Mouse (Mus musculus): ENCODE data around the gene Taf8.
A peak's percentile ranks its signal among the peaks of the same experiment; 100 is the strongest.
"Not testable (repeated sequence)": the region's sequence is repeated elsewhere in the genome, so short reads cannot be mapped to it uniquely, and the experiment has no call there.

The Taf8 gene

DNA sequence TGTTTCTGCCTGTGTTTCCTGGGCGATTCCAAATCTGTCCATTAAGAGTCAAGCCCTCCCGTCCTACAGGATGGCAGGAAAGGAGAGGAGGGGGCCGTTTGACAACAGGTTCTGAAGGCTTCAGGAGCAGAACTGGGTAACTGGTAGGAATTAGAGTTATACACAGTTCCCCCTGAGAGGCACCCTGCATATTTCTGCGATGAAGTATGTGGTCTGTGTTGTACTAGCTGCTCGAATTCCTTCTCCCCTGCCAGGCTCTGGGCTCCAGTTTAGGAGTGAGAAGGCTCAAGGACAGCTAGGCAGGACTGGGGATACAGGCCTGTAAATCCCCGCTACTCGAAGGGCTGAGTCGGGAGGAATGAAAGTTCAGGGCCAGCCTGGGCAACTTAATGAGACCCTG is 16.1 kb upstream of the Taf8 start:
- DNase-seq (ENCODE audit: low read depth, low spot score): no peak

DNA sequence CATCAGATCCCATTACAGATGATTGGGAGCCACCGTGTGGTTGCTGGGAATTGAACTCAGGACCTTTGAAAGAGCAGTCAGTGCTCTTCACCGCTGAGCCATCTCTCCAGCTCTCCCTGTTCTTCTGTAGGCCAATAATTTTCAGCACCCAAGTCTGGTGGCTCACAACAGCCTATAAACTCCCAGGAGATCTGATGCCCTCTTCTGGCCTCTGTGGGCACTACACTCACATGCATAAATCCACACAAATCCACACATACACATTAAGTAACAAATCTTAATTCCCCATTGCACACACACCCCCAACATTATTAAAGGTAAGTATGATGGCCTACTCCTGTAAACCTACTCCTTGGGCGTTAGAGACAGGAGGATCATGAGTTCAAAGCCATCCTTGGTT is 14.1 kb upstream of the Taf8 start:
- no peak for DNase-seq (ENCODE audit: low read depth, low spot score)

DNA sequence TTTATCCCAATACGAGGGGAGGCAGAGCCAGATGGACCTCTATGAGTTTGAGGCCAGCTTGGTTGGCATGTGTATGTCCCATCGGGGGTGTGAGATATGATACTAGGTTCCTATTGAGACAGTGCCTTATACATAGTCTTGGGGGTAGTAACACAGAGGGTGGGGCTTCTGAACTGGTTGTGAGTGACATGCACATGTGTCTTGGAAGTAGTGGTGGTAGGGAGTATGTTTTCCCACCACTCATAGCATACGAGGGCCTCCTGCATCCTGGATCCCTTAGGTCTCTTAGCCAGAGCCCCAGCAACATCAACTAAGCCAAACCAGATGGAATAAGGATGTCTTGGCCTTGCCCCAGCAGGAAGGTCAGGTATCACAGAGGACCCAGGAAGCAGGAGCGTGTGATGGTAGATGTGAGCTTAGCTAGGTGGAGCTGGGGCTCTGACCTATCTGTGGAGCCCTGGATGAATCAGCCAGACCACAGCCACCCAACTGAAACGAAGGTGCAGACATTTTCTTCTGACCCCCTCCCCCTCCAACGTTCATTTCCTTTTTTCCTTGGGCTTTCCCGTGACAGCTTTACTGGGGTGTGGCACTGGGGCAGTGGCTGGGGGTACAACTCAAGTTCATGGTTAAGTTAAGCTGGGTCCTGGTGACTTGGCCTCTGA is 13.2 kb upstream of the Taf8 start:
- DNase-seq (ENCODE audit: low read depth, low spot score): no peak

GRCm38 (mm10) chr17:47512956-47513775 is 11.1 kb upstream of the Taf8 start:
- DNase-seq (ENCODE audit: low read depth, low spot score): no peak

- DNase-seq (ENCODE audit: low read depth, low spot score): peak; percentile 96
Measured at GRCm38 (mm10) chr17:47511111-47512020, 9.3 kb upstream of the Taf8 start.

DNA sequence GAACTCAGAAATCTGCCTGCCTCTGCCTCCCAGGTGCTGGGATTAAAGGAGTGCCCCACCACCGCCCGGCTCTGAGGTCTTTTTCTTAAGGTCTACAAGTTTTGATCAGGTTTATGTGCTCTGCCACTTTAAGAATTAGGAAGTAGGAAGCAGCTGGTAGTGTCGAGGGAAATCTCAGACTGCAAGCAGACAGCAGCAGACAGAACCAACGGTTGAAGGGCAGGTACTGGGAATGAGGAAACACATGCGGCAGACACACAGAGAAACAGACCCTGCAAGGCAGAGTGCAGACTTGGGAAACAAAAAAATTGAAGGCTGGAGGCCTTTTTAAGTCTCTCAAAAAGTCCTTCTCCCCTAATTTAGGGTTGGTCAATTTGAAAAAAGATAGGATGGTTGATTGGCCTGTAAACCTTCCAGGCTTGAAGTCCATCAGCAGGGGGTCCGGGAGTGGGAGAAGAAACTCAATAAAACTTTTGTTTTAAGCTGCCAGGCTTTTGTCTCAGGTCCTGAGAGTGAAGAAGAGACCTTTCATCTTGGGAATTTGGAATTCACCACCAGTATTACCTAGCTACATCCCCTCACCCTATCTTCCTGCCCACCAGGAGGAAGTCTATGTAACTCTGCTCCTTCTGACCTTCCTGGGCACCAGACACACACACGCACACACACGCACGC is 7.1 kb upstream of the Taf8 start:
- peak; percentile 24 for DNase-seq (ENCODE audit: low read depth, low spot score)

- peak; percentile 91 for DNase-seq (ENCODE audit: low read depth, low spot score)
Measured at GRCm38 (mm10) chr17:47508012-47508608, 6.0 kb upstream of the Taf8 start.

DNA sequence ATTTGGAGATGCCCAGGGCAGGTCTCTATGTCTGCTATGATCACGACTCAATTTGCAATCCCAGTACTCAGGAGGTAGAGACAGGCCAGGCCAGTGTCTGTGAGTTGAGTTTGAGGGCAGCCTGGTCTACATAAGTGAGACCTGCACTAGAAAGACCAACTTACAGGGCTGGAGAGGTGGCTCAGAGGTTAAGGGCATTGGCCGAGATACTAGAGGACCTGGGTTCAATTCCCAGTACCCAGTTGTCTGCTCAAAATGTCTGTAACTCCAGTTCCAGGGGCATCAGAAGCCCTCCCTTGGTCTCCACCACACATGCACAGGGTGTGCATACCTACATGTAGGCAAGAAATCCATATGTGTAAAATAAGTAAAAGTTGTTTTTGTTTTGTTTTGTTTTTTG is 5.4 kb upstream of the Taf8 start:
- DNase-seq (ENCODE audit: low read depth, low spot score): no peak

DNA sequence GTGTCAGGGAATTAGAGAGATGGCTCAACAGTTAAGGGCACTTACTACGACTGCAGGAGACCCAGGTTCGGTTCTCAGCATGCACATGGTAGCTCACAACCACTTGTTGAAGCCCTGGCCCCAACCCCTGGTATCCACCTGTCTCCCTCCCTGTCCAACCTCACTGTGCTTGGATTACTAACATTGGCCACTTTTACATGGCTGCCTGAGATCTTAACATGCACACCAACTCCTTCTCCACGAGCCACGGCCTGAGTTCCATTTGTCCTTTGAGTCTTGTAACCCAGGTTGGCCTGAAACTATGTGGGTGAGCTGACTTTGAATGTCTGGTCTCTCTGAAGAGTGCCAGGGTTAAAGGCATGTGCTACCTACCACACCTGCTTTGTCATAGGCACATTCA is 4.6 kb upstream of the Taf8 start:
- no peak for DNase-seq (ENCODE audit: low read depth, low spot score)

DNA sequence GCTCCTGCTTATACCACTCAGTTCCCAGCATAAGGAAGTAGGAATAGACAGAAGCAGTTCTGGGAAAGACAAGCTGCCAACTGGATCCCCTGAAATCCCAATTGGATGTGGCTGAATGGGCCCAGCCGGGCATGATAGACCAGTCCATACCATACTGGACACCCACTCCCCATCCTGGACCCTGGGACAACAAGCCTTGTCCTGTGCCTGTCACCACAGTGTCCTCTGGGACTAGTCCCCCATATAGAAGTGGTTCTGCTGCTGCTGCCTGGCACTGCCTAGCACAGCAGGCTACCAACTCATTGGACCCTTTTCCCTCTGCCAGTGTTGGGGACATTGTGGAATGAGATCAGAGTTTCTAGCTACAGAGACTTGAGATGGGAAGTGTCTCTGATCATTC is 4.0 kb upstream of the Taf8 start:
- no peak for DNase-seq (ENCODE audit: low read depth, low spot score)

DNA sequence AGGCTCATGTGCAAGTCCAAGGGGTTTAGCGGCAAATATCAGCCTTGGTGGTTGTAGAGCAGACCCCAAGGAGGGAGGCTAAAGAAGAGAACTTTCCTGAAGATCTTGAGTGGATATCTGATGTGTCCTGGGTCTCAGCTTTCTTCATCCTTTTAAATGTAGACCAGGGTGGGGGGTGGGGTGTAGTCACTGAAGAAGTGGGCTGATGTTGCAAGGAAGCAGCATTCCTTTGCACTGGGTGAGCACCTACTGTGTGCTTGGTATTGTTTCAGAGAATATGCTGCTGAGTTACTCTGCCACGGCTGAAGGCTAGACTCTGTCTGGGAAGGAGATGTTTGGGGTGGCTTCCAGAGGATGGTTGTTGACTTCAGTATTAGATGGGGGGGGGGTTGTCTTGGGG is 3.5 kb upstream of the Taf8 start:
- DNase-seq (ENCODE audit: low read depth, low spot score): no peak

GRCm38 (mm10) chr17:47504941-47505346 is 2.9 kb upstream of the Taf8 start, which contains the start of gene Ccnd3:
TSS of gene Ccnd3 (plus strand) at chr17:47505051.
- peak; percentile 57 for DNase-seq (ENCODE audit: low read depth, low spot score)

DNA sequence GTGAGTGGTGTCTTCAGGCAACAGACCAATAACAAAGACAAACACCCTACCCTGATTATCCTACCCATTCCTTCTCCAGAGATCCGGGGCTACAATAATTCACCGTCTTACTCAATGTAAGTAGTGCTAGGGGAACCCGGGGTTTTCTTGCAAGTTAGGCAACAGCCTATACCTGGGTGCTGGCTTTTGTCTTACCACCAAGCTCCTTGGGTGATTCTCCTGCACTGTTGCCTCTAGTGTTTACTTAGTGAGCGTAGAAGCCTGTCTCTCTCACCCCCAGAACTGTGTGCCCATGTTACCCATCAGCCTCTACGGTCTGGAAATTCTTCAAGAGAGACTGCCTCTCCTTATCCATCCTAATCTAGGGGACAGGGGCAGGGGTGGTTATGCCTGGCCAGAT is 2.1 kb upstream of the Taf8 start:
- no peak for DNase-seq (ENCODE audit: low read depth, low spot score)

DNA sequence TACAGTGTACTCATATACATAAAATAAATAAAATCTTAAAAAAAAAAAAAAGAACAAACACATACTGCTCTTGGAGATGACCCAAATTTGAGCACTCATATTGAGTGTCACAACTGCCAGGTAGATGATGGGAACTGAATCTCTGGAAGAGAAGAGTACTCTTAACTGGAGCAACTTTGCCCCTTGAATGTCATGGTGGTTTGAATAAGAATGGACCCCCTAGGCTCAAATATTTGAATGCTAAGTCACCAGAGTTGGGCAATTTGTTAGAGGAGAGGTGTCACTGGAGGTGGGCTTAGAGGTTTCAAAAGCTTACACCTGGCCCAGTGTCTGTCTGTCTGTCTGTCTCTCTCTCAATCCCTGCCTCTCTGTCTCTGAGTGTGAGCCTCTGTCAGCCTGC is 1.6 kb upstream of the Taf8 start:
- no peak for DNase-seq (ENCODE audit: low read depth, low spot score)

DNA sequence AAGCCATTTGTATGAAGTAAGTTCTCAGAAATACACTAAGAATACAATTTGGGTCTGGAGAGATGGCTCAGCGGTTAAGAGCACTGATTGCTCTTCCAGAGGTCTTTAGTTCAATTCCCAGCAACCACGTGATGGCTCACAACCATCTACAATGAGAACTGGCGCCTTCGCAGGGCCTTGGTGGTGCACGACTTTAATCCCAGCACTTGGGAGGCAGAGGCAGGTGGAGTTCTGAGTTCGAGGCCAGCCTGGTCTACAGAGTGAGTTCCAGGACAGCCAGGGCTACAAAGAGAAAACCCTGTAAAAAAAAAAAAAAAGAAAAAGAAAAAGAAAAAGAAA is 584 bp upstream of the Taf8 start:
- not testable (repeated sequence) for DNase-seq (ENCODE audit: low read depth, low spot score)

DNA sequence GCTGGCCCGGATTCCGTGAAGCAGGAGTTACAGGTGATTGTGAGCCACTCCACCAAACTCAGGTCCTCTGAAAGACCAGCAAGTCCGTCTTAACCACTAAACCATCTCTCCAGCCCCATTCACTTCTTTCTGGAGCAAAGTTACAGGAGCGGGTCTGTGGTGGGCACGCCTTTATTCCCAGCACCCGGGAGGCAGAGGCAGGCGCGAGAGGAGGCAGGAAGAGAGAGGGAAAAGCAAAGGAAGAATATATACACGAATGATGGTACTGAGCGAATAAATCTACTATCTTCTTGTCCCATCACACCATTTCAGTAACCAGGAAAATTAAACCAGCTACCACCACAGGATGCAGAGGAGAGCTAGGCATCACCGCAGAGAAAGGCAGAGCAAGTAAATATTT is 561 bp downstream of the Taf8 start:
- no peak for DNase-seq (ENCODE audit: low read depth, low spot score)

DNA sequence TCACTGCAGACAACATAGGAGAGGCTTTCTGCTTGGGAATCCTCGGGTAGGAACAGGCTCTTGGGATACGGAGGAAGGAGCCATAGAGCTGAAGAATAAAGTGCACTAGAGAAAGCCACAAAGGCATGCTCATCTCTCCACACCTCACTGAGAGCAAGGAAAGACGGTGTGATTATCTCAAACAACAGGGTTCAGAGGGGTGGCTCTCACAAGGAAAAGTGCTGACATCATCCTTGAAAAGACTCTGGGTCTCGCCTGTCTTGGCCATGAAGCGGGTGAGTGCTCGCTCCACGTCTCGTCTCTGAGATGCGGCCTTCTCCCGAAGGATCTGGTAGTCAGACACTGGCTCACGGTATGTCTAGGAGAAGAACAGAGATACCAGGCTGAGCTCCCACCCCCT is 8.0 kb downstream of the Taf8 start:
- no peak for DNase-seq (ENCODE audit: low read depth, low spot score)

DNA sequence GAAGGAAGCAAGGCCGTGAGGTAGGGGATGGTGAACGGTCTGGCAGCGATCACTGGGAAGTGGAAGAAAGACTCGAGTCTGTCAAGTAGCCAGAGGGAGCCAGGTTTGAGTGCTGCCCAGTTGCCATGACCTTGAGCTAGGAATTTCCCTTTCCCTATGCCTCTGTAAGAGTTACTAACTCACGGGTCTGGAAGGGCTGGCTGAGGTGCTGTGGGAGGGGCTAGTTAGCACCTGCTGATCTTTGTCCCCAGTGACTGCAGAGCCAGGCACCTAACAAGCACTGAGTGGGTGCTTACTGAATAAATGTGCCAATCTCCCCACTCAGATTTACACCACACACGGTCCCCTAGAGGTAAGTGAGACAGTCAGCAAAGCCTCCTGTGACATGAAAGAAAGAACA is 8.4 kb downstream of the Taf8 start:
- DNase-seq (ENCODE audit: low read depth, low spot score): no peak

GRCm38 (mm10) chr17:47492731-47493130 is 9.4 kb downstream of the Taf8 start:
- no peak for DNase-seq (ENCODE audit: low read depth, low spot score)

DNA sequence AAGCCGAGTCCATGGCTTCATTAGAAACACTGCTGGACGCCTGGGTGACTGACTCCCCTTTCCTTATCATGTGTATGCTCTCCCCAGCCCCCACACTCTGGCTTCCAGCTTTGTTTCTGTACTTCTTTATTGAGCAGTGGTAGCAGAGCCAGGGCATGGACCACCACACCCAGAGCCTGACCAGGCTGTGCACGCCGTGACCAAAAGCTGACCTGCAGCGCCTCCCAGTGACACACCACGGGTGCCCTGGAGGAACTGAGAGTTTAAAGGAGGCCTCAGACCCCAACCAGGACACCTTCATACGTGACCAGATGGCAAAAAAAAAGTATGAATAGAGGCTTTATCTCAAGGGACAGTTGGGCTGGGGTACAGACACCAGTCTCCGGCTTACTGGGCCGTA is 11.3 kb downstream of the Taf8 start:
- DNase-seq (ENCODE audit: low read depth, low spot score): no peak

GRCm38 (mm10) chr17:47485791-47486190 is 16.3 kb downstream of the Taf8 start:
- DNase-seq (ENCODE audit: low read depth, low spot score): no peak

Data from brain, adult 2 months (tissue).